Mouse (Mus musculus) ZHBTc4 (cell line): Measurements from ENCODE around the gene Cpvl.

Source experiments
- DNase-seq: peaks from one replicate; pipeline ENCODE4 v3.0.0-alpha.2; 2011; ENCODE audit warnings: low read depth, low spot score

The Cpvl gene

DNA sequence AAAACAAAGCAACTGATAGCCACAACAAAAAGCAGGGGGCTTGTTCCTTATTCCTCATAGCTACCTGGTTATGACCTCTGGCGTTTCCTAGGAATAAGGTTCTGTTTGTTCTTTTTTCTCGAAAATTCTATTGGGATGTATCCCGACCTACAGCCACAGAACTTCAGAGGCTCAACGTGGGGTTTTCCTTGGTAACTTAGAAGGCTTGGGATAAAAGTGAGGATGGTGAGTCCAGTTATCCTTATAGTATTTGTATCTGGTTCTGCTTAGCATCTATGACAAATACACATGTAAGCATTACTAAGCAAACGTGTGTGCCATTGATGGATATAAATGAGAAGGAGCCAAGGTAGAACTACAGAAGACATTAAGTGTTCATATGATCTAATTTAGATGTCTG, at the start of gene Cpvl:
TSS of gene Cpvl (minus strand) at position 101 of the 400 bp plus-strand sequence.
- no peak for DNase-seq

DNA sequence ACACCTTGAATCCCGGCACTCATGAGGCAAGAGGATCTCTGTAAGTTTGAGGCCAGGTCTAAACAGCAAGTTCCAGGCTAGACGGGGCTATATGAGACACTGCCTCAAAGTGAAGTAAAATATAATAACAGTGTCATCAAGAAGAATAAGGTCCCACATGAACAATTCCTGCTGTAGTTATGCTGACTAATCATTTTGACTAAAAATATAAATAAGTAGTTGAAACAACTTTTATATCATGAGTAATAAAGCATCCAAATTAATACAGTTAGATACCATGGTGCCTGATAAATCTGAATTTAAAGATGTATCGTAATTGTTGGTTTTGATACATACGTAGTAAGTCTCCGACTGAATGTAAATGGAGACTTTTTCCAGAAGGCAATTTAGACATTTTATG, 45.4 kb upstream of the Cpvl start:
- DNase-seq, result no peak

DNA sequence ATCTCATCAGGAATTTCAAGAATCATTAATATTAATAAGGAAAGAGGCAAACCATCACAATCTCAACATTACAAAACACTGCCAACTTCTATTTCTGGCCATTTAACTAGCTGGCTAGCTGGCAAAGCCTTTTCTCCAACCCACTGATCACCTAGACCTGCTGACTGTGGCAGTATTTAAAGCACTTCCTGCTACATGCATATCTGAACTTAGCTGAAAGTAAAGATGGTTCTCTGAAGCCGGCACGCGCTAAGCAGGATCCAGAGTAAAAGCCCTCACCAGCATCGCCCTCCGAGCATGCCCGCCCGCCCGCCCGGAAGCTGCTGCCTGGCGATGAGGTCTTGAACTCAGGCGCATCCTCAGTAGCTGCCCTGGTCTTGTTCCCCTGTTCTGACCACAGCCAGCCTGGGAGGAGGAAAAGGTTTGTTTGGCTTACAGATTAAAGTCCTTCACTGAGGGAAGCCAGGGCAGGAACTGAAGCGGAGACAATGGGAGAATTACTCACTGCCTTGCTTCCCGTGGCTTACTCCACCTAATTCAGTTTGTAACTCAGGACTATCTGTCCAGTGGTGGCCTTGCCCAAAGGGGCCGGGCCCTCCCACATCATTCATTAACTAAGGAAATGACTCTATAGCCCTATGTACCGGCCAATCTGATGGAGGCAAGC, 42.8 kb upstream of the Cpvl start:
- DNase-seq, result no peak

DNA sequence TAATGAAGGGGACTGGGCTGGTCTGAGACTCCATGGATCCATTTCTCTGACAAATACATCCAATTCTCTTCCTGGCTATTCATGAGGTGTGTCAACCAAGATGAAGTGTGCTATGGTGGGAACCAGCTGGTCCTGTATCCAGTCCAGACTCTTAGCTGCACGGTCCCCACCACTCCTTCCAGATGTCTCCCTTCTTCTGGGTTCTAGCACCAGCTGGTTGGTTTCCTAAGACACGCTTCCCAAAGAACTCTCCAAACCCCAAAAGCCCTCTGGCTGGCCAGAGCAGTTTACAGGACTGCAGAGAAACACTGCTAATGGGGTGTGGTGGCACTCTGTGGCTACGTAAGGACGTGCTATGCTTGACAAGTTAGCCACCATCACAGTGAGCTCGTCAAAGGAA, 40.4 kb upstream of the Cpvl start:
- DNase-seq, result no peak

DNA sequence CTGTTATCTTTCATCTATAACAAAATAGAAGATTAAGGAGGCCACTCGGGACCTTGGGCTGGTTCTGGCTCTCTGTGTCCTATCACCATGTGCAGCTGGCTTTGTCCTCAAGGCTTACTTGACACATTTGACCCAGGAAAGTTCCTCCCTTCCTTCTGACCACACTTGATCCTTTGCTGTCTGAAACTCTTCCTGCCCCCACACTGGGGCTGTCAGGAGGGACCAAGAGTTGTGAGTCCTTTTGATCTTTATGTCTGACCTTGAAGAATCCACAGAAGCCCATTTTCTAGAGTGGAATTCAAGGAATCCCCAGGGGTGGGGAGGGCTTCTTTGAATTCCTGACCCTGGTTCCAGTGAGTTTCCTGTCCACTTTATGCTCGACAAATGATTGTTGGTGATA, 39.6 kb upstream of the Cpvl start:
- peak; percentile 76 for DNase-seq

DNA sequence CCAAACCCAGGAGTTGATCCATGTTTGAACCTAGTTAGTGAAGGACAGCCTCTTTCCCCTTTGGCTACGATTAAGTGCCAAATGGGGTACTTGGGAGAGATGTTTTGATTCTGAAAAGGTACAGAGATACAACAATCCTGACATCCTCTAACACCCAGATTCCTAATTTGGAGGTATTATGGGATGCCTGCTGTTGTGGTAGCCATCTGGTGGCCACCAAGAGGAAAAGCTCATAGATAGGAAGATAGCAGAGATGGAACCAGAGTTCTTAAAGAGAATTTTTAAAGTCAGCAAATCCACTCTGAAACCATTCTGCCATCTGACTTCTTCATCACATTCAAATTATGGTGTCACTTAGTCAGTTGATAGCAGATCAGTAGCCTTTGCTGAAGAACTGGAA, 33.7 kb upstream of the Cpvl start:
- no peak for DNase-seq

DNA sequence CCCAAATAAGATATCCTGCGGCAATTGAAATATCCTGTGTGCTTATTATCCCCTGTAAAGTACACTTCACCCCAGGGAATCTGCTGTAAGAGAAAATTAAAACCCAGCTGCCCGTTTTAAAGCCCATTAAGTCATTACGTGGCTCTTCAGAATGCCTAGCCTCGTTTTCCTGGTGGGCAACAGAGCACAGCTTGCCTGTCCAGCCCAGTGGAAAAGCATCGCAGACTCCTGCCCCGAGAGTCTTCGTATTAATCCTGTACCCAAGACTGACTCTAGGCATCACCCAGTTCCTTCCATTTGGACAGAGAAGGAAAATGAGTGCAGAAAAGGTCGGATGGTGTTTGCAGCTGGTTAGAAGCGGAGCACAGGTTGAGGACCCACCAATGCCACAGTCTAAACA, 31.9 kb upstream of the Cpvl start:
- DNase-seq, result no peak

DNA sequence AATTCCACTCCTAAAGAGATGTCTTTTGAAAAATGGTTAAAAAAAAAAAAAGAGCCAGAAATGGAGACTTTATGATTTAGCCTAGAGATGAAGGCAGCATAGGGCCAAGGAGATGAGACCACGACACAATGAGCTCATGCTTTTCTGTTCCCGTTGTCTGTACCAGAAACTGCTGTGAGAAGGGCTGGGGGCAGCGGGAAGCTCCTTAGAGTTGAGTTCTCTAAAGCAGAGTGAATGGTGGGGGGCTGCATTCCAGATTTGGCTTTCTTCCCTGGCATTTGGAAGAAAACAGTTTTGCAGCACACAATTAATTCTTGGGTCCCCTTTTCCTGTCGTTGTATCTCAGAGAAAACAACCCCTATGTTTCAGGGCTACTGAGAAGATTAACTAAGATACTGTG, 30.8 kb upstream of the Cpvl start:
- no peak for DNase-seq

DNA sequence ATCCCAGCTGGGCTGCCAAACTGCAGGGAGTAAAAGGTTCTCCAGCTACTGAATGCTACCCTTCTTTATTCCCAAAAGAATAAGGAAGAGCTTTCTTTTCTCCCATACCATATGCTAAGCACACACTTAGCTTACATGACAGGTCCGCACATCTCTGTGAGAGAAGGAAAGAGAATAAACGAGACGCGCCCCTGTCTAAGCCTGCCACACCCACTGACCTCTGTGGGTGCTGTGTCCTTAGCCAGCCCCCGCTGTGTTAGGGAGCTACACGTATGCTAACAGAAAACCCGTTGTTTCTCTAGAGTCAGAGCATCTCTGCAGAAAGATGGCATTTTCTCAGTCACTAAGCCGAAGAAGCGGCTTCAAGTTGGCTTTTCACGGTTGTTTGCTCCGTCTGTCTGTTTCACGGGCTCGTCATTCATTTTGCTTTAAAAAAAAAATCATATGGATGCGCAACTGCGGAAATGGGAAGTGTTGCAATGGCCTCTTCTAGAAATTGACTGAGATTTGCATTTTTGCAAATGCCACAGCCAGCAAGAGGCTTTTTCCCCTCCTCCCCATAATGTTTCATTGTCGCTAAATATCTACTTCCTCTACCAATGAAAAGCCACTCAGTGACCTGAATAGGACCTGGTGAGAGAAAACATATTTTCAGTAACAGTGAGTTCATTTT, 30.1 kb upstream of the Cpvl start:
- DNase-seq, result peak; percentile 71

DNA sequence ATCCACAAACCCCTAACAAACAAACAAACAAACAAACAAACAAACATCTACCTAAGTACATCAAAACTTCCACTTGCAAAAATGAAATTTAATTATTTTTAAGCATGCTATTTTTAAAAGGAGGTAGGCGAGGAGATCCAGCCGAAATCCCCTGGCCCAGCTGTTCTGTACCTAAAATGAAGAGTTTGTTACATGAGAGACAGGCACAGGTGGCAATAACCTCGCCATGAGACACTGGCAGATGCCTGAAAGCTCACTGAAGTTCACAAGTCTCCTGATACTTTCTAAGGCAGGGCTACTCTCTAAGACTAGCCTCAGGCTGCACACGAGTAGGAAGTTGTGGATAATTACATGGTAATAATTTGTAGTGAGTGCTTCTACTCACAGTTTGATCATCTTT, 26.8 kb upstream of the Cpvl start:
- no peak for DNase-seq

DNA sequence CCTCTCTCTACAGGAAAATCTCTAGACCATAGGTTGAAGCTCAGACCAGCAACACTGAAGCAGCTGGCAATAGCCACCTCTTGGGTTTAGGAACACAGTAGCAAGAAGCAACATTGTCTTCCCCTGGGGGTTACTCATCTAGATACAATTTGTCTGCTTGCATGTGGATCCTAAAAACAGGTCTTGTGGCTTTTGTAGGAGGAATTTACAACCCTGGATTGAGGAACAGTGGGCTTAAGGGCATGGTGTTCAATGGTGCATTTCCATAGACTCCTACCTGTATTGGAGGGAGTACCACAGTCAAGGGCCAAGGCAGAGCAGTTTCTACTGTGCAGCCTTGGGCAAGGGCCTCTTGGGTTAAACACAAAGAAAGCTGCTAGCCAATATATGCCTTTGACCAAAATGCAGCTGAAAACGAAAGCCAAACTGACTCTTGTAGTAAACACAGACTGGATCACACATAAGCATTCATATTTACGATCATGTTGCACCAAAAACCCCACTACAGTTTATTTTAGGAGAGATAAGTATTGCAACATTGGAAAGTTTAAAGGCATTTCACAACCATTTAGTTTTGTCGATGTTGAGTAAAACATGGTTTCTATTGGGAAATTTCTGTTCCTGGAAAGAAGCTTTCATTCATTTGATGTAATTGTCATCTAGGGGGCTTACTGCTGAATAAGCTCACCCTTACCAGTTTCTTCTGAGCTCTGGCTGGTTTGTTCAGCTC, 17.9 kb upstream of the Cpvl start:
- no peak for DNase-seq

DNA sequence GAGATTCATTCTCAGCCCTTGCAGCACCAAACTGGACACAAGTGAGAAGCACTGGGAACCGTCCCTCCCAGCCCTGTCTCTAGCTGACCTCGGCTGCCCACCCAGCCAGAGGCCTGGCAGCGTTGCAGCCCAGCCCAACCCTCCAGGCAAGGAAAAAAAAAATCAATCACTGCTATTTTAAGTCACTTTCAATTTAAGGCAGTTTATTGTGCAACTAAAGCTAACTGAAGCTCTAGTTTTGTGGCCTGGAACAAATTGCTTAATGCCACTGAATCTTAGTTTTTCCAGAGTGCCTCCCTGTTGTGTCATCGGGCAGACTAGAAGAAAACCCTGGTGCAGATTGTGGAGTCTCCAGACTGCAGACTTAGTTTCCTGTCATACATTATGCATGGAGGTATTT, 17.0 kb upstream of the Cpvl start:
- DNase-seq, result no peak

DNA sequence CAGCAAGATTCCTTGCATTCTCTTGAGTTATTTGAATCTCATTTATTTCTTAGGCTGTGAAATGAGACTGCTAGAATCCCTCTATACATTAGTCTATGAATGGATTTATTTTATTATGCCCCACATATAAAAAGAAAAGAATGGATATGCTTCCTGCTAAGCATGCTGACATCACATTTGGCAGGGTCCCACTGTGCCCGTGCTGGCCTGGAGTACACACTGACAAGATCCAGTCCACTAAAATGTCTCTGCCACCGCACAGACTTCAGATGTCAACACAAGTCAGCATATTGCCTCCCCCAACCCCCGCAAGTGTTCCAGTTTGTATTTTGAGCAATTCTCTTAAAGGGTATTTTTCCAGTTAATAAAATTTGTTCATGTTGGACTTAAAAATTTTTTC, 13.9 kb upstream of the Cpvl start:
- no peak for DNase-seq

DNA sequence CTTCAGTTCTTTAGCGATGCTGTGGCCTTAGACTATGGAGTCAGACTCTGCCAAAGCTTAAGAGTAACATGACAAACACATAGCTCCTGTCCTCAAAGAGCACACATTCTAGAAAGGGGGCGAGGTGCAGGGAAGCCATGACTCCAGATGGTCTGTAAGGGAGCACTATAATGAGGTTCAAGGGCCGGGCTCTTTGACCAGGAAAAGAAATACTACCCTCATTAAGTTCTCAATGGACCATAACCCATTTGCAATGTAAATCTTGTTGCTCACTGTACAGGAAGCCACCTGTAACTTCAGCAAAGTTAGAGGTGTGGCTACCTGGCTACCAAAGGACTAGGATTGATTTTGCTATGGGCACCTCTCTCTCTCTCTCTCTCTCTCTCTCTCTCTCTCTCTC, 8.8 kb upstream of the Cpvl start:
- no peak for DNase-seq

DNA sequence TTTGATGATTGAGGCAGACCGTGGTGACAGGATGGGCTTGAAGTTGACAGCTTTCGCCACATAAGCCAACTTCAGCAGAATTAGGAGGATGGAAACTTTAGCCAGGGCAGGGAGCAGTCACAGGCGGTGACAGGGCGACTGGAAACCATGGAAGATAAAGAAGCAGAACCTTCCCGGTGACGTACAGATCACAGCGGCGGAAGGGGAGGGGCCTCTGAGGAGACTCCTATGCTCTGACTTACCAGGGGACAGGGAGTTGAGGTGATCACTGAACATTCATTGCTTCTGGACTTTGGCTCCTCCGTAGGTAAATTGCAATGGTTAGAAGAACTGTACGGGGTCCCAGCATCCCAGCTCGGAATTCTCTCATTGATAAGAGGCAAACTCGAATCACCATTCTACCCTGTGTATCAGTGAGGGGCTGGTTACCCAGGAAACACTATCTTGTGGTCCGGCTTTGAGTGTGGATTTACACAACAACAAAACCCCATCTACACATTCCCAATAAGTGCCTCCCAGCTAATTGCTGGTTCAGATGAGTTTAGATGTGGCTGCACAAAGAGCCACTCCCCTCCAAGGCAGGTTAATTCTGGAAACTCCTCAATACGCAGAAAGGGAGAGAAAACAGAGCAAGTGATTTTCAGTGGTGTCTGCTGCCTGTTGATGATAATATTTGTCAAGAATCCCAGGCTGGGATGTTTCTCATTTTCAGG, 8.0 kb upstream of the Cpvl start:
- peak; percentile 66 for DNase-seq

DNA sequence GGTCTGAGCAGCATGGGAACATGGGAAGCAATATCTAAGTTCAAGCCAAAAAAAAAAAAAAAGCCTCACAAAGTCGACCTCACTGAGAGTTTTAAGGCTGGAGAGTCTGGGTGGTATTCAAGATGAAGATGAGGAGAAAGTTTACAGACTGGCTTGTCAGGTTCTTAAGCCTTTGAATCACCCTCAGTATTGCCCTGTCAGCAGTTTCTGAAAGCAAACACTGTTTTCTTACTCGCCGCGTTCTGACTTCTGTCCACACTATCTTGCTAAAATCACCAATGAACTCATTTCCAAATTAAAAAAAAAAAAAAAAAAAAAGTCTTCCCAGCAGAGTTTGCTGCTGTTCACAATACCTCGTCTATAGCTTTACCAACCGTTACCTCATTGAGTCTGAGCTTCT, 5.3 kb upstream of the Cpvl start:
- DNase-seq, result no peak

DNA sequence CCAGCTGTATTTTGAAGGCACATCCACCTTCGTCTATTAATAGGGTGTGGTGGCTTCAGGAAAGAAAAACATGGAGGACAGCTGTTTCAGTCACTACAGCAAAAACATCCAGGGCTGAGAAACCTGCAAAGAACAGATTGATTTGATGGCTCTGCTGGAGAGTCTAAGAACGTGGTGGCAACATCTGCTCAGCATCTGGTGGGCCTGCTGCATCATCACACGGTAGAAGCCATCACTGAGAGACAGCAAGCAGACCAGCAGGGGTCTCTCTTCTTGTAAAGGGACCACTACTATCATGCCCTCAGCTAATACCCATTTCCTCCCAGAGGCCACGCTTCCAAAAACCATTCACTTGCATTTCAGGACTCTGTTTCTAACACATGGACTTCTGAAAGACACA, 4.1 kb upstream of the Cpvl start:
- peak; percentile 39 for DNase-seq

DNA sequence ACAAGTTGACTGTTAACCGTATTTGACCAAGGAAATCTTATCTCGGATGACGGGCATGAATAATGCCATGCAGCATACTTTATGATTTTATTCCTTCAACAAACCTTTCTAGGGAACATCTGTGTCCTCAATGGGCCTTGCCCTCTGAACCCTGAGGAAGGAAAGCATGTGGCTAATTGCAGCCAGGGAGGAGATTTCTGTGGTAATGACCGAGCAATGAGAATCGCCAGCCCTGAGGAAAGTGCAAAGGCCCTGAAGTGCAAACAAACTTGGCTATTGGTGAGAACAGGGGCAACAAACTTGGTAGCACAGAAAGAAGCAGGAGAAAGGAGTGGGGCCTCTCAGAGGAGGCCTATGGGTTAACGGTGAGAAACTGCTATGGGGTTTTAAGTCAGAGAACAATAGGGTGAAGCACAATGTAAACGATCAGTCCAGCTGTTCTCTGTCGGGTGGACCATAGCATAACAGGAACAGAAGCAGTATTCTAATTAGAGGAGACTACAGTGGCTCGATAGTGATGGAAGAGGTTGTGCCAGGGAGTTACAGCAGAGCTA, 3.7 kb upstream of the Cpvl start:
- peak; percentile 18 for DNase-seq

DNA sequence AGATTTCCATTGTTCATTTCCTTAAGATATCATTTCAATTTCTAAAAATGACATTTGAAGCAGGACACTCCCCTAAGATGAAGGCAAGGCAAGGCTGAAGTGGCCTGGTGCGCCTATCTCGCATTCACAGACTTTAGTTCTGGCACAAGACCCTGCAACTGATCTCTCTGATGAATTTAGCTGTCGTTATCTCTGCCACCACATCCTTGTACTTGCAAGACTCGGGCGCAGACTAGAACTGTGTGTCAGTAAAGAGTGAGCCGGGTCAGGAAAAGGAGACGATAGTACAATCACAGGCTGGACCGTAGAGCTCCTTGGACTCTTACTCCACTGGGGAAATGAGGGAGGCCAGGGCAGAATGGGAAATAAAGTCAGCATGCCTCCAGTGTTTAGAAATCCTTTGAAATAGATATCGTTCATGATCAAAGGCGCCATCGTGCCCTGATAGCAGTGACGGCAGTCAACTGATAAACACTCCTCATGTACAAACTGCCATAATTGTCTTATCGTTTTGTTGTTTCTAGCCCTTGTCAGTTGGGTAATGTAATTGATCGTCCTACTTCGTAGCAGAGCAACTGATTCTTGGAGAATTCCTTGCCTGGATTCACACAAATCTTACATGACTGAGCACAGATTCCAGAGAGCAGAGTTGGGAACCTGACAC, 2.5 kb upstream of the Cpvl start:
- no peak for DNase-seq

DNA sequence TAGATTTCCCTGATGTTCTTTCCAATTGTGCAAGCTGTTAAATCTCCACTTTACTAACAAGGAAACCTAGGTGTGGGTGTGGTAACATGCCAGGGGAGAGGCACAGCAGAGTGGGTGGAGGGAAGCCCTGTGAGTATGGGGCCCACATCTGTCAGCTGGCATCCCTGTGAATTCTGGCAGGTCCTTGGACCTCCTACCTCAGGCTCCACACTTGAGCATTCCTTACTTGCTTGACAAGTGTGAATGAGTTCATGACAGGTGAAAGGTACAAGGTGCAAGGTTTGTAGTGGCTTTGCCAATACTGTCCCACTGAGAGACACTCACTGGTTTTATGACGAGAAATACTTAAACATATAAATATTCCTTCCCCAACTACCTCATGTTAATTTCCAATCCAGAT, 4.4 kb downstream of the Cpvl start:
- no peak for DNase-seq

DNA sequence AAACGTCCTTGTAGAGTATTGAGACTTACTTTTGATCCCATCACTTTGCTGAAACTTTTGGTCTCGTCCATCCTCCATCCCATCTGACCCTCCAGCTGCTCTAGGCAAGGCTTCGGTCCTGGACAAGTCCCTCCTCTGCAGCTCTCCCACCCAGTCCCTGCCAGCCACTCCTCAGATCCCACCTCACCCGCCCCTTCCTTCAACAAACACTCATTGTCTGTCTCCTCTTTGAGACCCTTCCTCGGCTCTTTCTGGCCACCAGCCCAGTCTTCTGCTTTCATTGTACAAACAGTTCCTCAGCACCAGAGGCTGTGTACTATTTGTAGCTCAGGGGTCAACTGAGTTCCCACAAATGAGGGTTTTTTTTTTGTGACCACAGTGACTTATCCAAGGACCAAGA, 5.0 kb downstream of the Cpvl start:
- no peak for DNase-seq
